ENCODE assay signal across 10 mouse cellular contexts in the genomic region with DNA sequence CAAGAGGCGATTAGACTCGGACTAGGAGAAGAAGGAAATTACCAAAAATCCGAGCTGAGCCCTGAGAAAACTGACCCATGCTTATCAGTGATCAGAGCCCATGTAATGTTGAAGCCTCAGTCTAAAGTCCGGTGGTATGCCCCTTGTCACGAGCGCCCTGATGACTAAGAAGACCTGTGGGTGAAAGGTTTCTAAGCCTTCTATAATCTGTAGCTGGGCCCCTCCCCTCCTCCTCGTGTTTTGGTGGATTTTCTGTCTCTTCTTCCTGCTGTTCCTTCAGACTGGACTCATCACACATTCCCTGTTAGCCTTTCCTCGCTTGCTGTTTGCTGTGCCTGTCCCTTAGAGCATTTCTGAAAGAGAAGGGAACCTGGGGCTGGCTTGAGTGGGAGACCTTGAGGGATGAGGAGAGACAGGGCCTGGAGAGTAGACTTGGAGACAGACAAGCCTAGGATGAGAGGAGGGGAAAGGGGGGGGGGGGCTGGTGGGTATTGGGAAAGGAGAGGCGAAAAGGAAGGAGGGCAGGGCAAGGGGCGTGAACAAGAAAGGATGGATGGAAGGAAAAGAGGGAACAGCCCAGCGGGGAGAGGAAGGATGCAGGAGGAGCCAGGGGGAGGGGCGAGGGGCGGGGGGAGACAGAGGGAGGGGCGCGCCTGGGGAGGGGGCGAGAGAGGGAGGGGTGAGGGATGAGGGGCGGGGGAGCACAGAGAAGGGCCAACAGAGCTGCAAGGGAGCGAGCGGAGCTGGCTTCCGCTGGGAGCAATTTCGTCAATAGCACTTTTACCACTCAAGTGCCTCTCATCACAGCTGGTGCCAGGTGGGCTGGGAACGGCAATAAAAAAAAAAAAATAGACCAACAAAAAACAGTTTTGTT.
DNase-seq lines count a peak whose midpoint lies in the region; ATAC-seq lines count a peak whose summit lies in the region.
"Had no signal": no experiment of that assay in that cellular context is flagged by ENCODE, and none has a peak within 500 bp of the region (broad histone marks: within the 10 kb centered on the region; RNA-seq: fewer than 3 reads in every experiment).

No protein-coding gene starts in this region.

- peaks cover 13% of the 10 kb centered on the region; the same call in 1 of the 2 replicates for H3K27me3 ChIP-seq in forebrain, embryonic 12.5 days
- 0 out of 2 replicates have a peak, but pooled peaks cover 5% of the 10 kb centered on the region for H3K27me3 ChIP-seq in limb, embryonic 10.5 days (ENCODE audit: low read depth, poor library complexity, severe bottlenecking)
- peaks cover 8% of the 10 kb centered on the region for H3K27me3 ChIP-seq in neural tube, embryonic 13.5 days
- H3K27me3 ChIP-seq: liver, embryonic 13.5 days had no signal

- peak; percentile 70 for ATAC-seq in forebrain, embryonic 12.5 days (ENCODE audit: low FRiP score)
- ATAC-seq in neural tube, embryonic 13.5 days (ENCODE audit: low read depth) = 0 out of 2 replicates have a peak, but pooled peaks have one; percentile 44

- H3K4me3 ChIP-seq in forebrain, embryonic 12.5 days (replicated peaks) = no peak overlapping the region
- peak overlapping the region; percentile 32 for H3K4me3 ChIP-seq in limb, embryonic 10.5 days
- no peak overlapping the region for H3K4me3 ChIP-seq in neural tube, embryonic 13.5 days
- H3K4me3 ChIP-seq: liver, embryonic 13.5 days had no signal

- peaks cover 27% of the 10 kb centered on the region for H3K4me1 ChIP-seq in forebrain, embryonic 12.5 days
- H3K4me1 ChIP-seq in limb, embryonic 10.5 days = peaks cover 19% of the 10 kb centered on the region
- H3K4me1 ChIP-seq in neural tube, embryonic 13.5 days (replicated peaks) = peaks cover 22% of the 10 kb centered on the region
- H3K4me1 ChIP-seq: liver, embryonic 13.5 days had no signal

- H3K4me2 ChIP-seq in forebrain, embryonic 12.5 days = peak overlapping the region; percentile 31; the same call in 1 of the 2 replicates
- peak overlapping the region; percentile 28; the same call in 1 of the 2 replicates for H3K4me2 ChIP-seq in neural tube, embryonic 13.5 days
- H3K4me2 ChIP-seq: liver, embryonic 13.5 days had no signal

- H3K36me3 ChIP-seq in forebrain, embryonic 12.5 days (replicated peaks) = no peaks in the 10 kb centered on the region
- H3K36me3 ChIP-seq in limb, embryonic 10.5 days = no peaks in the 10 kb centered on the region
- no peaks in the 10 kb centered on the region for H3K36me3 ChIP-seq in neural tube, embryonic 13.5 days
- H3K36me3 ChIP-seq: liver, embryonic 13.5 days had no signal

- DNase-seq in kidney, postnatal 4 days = peak; percentile 11 to 15
- no peak for DNase-seq in kidney, postnatal 36 days
- peak; percentile 82 for DNase-seq in limb, embryonic 10.5 days (ENCODE audit: low spot score)
- DNase-seq in frontal cortex, postnatal 25 days (ENCODE audit: low spot score in 2 of 2) = no peak
- DNase-seq in ovary, postnatal 10 days (ENCODE audit: low spot score) = no peak
- no peak for DNase-seq in layer of hippocampus, postnatal 14 days (ENCODE audit: low spot score in 2 of 2)
- DNase-seq: adrenal gland, adult 8-10 months; liver, embryonic 13.5 days had no signal

- 0 out of 2 replicates have a peak, but pooled peaks cover 7% of the 10 kb centered on the region for H3K9me3 ChIP-seq in forebrain, embryonic 12.5 days
- 0 out of 2 replicates have a peak, but pooled peaks cover 3% of the 10 kb centered on the region for H3K9me3 ChIP-seq in limb, embryonic 10.5 days (replicated peaks)
- no peaks in the 10 kb centered on the region for H3K9me3 ChIP-seq in neural tube, embryonic 13.5 days

- 13% methylated on average over 20 of the region's 22 CpGs for WGBS in forebrain, embryonic 12.5 days
- WGBS in limb, embryonic 10.5 days = 17% methylated on average over 20 of the region's 22 CpGs
- 14% methylated on average over 17 of the region's 22 CpGs for WGBS in neural tube, embryonic 13.5 days

- no peak overlapping the region; the same call in 1 of the 2 replicates for H3K9ac ChIP-seq in forebrain, embryonic 12.5 days
- H3K9ac ChIP-seq in neural tube, embryonic 13.5 days = no peak overlapping the region
- H3K9ac ChIP-seq: liver, embryonic 13.5 days had no signal

- peak overlapping the region; percentile 39; the same call in 1 of the 2 replicates for H3K27ac ChIP-seq in forebrain, embryonic 12.5 days
- peak overlapping the region; percentile 70 for H3K27ac ChIP-seq in limb, embryonic 10.5 days
- H3K27ac ChIP-seq in neural tube, embryonic 13.5 days (replicated peaks) = peak overlapping the region; percentile 46; the same call in 1 of the 2 replicates
- H3K27ac ChIP-seq: liver, embryonic 13.5 days had no signal

Comparison
In these comparisons a context has a peak if more than half of its experiments do, and no peak if none do; other contexts are left out.
1. DNase-seq: peak in kidney, postnatal 4 days (2 of 2) and limb, embryonic 10.5 days (single experiment); none in kidney, postnatal 36 days (0 of 2), frontal cortex, postnatal 25 days (0 of 2), ovary, postnatal 10 days (single experiment) and layer of hippocampus, postnatal 14 days (0 of 2).
2. Peak in every context shown above with its lines, with median percentiles within 50 percentile points of each other: H3K27ac ChIP-seq.